Mouse (Mus musculus) cerebellum, postnatal 14 days (tissue): ENCODE results near the gene Cd9.

ENCODE experiments used
- DNase-seq, 2 experiments: peaks; one replicate each; pipeline ENCODE4 v3.0.0; 2021; ENCODE audit warnings: mixed read lengths in 2 of 2

Cd9 gene

DNA sequence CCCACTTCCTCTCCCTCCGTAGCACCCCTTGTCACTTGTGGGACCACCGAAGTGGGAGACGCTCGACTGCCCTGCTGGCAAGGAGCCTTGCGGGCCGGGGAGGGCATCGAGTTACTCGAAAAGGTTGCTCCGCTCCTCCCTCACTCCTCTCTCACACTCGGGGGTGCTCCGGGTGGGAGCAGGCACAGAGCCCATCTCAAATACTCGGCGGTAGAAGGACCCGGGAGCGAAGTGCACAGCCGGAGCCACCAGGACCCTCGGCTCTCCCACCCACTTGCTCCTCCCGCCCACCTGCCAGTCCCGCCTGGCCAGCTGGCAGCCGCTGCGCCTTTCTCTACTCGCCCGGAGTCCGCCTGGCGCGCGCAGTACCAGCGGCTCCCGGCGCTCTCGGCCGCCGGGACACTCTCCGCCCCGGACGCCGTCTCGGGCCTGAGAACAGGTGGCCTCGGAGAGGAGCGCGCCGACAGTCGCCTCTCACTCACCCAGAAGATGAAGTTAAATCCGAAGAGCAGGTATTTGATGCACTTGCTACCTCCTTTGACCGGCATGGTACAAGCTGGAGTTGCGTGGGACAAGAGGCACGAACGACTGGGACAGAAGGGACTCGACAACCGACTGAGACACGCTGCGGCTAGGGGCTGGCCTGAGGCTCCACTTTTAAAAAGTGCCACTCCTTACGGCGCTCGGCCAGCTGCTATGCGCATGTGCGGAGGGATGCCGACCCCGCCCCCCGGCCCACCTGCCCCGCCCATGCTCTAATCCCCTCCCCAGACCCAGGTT, at the start of gene Cd9:
Cd9 (minus strand) TSS at position 700 of the 780 bp plus-strand sequence.
- DNase-seq: peak; percentile 79 to 84

DNA sequence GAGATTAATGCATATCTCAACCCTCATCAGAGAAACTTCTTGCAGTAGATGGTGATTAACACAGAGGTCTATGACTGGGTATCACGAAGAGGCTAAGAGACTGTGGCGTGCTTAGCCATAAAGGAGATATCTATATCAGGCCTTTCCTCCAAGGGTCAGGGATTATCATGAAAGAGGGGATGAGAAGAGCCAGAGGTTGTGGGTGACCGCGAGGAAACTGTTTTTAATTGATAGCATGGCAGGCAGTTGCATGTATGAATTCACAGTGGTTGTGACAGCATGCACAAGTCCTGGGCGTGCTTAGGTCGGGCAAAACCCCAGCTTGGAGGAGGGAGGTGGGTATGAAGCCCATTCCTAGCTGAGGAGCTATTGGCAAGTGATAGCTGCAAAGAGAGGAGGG, 46.7 kb upstream of the Cd9 start:
- no peak for DNase-seq

GRCm38 (mm10) chr6:125540826-125541225, 46.2 kb upstream of the Cd9 start:
- no peak for DNase-seq

GRCm38 (mm10) chr6:125540199-125540598, 45.6 kb upstream of the Cd9 start:
- DNase-seq: no peak

DNA sequence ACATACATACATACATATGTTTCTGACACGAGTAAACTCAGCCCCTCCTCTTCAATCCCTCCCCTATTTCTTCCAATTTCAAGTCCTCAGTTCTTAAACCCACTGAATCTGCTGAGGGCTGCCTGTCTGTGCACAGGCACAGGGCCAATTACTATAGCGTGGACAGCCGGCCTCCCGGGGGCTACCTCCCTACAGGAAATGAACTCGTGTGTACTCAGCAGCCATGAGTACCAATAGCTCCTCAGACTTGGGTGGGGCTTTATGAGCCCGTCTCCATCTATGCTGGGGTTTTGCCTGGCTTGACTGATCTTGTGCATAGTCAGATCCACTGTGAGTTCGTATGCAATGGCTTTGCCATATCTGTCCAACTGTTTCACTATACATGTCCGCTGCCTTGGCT, 44.8 kb upstream of the Cd9 start:
- DNase-seq: peak in 1 of 2 experiments; percentile 9

DNA sequence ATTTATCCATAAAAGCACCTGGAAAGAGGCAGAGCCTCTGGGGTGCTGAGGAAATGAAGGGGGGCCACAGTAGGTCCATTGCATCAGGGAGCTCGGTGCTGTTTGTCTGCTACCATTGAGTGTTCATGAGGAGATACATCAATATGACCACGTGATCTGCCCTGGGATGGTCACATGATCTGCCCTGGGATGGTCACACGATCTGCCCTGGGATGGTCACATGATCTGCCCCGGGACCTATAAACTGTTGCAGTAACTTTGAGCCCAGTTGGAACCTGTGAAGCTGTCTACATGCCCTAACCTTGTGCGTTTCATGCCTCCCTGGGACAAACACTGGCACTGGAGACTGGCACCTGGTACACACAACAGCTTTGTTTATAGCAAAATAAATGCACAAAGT, 43.9 kb upstream of the Cd9 start:
- no peak for DNase-seq

DNA sequence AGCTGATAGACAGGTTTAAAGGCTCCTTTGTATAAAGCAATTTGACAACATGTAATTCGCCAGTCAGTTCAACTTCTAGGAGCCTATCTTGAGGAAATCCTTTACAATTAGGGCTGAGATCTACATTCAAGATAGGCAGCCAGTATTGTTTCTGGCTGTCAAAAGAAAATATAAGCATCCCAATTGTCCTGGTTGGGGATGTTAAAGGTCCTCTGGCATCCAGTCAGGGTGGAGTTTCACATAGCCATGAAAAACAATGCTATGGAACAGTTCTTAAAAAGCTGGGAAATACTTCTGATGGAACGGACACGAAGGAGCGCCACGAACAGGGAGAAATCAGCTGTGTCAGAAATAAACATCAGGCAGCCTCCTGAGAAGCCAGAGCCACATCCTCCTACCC, 40.4 kb upstream of the Cd9 start:
- no peak for DNase-seq

GRCm38 (mm10) chr6:125533104-125533650, 38.6 kb upstream of the Cd9 start:
- no peak for DNase-seq

- DNase-seq: no peak
Observed at GRCm38 (mm10) chr6:125529479-125529878, 34.9 kb upstream of the Cd9 start.

DNA sequence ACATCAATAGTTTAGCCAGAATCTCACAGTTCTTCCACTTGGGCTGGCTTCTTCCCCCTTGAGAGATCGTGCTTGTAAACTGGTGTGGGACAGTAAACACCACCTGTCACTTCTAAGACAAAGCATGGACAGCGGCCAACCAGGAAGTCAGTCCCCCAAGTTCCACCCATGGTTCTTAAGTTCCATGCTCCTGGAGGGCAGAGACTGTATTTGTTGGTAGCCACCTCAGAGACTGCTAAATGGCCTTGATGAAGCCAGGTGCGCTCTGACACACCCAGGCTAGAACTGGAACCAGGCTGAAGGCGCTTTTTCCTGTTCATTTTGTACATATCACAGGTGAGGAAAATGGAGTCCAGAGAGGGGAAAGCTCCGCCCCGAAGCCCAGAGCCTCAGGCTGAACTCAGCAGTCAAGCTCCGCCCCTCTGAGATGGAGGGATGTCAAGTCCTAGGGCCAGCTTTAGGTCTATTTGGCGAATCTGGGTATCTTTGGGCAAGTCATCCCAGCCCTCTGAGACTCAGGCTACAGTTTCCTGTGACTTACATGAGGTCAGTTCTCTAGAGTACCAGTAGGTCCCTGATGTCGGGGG, 34.1 kb upstream of the Cd9 start:
- no peak for DNase-seq

DNA sequence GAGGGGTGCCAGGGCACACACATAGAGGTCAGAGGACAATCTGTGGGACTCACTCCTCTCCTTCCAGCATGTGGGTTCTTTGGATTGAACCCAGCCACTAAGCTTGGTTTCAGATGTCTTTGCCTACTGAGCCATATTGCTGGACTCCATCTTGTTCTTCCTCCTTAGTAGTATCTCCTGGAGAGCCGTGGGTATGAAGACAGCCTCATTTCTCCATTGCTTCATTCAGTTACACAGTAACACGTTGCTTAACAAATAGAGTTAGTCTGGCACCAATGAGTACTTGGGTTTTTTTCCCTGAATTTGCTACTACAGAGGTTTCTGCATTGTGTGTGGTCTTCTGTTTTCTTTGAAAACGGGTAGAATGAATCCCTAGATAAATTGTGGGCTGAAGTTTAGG, 31.5 kb upstream of the Cd9 start:
- no peak for DNase-seq

DNA sequence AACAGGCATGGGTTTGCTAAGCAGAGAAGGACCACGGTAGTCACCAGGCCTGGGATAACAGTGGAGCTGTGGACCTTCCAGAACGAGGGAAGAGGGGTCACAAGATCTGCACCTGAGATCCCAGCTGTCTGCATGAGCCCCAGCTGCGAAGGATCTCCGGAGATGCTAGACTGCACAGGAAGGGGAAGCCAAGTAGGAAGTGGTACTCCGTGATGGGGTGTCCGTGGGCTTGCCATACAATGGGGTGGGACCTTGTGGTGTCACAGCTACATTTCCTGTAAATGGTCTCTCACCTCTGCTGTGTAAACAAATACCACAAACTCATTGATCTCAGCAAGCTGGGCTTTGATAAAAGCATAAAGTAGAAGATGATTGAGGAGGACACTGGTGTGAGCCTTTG, 29.4 kb upstream of the Cd9 start:
- DNase-seq: no peak

GRCm38 (mm10) chr6:125521558-125522193, 27.1 kb upstream of the Cd9 start:
- peak in 1 of 2 experiments; percentile 22 for DNase-seq

- DNase-seq: peak; percentile 9 to 37
Observed at GRCm38 (mm10) chr6:125515503-125516315, 21.1 kb upstream of the Cd9 start.

DNA sequence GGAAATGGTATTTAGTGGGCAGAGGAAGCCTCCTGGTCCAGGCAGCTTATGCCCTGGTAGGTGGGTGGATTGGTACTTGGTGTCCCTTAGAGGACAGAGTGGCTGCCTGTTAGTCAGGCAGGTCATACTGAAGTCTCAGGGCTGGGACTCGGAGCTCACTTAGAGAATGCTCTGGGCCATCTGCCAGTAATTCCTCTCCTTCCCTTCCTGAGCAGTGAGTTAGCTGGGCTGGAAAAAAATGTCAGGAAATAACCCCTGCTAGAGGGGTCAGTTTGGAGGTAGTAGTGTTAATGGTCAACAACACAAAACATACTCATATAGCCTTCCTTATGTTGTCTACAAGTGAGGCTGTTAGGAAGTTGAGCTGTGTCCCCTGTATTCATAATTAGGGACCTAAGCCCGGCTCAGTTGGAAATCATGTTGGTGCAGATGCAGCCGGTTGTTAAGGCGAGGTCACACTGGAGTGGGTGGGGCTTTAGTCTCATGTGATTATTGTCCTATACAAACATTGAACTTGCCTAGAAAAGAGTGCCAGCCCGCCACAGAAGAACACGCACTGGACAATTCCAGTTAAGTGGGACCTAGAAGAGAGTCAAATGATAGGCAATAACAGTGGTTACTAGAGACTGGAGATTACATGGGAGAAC, 18.5 kb upstream of the Cd9 start:
- DNase-seq: no peak

DNA sequence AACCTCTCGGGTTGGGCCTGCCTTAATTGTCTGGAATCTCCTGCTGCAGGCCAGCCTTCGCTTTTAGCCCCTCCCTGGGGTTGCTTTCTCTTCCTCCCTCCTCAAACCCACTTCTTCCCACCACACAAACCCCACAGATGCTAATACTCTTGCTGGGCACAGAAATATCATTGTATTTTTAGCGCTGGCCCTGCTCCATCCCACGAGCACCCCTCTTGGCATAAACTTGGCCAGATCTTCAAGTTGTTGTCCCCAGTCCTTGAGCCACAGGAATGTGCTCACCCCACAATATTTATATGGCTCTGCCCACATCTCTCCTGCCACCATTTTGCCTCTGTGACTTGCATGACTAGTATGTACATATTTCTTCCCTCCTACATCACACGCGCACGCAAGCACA, 16.6 kb upstream of the Cd9 start:
- DNase-seq: no peak

GRCm38 (mm10) chr6:125510645-125511044, 16.1 kb upstream of the Cd9 start:
- DNase-seq: no peak

- no peak for DNase-seq
Observed at GRCm38 (mm10) chr6:125509783-125510182, 15.2 kb upstream of the Cd9 start.

DNA sequence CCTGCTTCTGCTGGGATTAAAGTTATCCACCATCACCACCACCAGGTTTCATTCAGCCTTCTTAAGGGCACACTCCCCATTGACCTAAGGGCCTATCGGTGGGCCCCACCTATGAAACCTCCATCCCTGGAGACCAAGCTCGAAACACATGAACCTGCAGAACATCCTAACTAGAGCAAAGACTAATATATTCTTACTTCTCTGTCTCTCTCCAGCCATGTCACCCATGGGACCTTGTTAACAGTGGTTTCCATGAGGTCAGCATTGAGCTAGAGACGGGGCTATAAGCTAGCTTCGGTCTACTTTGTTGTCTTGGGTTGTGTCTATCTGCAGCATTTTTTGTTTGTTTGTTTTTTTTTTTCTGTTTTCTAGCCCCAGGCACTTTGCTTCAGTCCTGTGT, 11.8 kb upstream of the Cd9 start:
- DNase-seq: no peak

GRCm38 (mm10) chr6:125504622-125505355, 10.2 kb upstream of the Cd9 start:
- no peak for DNase-seq

DNA sequence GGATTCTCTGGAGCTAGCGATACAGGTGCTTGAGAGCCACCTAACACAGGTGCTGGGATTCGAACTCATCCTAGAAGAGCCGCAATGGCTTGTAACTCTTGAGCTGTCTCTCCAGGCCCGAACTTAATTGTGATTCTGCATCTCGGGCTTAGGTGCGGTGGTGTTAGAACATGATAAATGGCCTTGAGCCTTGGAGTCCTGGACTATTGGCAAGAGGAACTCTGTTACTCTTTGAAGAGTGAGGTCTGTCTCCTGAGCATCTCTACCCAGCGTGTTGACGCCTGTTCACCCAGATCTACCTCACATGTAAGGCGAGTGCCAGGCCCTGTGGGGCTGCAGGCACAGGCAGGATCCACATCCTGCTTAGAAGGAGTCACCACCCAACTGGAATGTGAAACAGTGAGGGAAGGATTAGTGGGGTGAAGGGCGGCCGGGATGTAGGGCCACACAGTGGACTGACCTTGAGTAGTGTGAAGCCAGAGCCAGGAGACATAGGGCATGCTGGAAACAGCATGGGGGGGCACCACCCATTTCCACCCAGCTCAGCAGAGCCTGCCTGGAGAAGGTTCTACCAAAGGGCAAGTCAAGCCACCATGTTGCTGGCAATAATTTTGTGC, 8.7 kb upstream of the Cd9 start:
- no peak for DNase-seq
